Mouse (Mus musculus): ENCODE data around the gene Tmed9. TPM values are rescaled to one million over a fixed set of nuclear protein-coding genes. Genes with fewer than 3 reads are reported as not detected.

Tmed9 gene
- total RNA-seq (2021), result 100 to 1,000 TPM; 141 to 143 TPM

DNA sequence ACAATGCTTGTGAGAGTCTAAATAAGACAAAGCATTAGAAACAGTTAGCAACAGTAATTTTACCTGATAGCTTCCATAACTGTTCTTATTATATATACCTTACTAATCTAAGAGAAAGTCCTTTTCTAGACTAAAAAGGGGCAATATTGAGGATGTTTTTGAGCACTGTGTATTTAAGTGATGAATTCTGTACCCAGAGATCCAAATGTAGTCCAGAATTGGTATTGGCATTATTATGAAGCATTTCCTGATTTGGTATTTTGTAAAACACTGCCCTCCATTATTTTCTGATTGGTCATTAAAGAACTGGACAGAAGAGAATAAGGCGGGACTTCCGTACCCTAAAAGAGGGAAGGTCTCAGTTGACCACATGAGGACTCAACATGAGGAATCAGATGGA lies at the start of gene Tmed9:
Gene Tmed9 (plus strand): TSS at position 301 of the 400 bp plus-strand sequence.
- no peak for DNase-seq

DNA sequence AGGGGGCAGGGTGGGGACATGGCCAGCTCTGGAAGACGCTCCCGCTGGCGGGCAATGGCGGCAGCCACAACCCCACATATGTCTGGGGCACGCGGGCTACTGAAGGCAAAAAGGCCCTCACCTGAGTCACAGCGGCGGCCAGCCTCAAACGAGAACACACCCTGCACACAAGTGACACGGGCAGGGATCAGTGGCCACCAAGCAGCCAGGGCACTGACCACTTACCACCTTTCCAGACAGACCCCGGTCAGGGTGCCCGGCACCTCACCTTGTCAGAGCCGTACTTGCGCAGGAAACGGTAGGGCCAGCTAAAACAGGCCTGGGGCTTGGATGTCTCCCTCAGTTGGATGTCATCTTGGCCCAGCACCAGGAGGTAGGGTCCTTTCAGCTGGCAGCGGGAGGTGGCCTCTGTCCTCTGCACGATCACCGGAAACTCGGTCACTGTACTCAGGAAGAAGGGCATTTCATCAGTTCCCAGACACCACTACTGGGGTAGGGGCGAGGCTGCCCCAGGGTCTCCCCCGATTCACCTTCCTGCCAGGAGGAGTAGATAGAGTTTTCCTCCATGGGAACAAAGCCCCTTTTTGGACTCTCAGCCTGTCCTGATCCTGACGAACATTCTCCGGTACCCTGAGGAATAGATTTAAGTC lies 49.5 kb upstream of the Tmed9 start:
- no peak for DNase-seq

DNA sequence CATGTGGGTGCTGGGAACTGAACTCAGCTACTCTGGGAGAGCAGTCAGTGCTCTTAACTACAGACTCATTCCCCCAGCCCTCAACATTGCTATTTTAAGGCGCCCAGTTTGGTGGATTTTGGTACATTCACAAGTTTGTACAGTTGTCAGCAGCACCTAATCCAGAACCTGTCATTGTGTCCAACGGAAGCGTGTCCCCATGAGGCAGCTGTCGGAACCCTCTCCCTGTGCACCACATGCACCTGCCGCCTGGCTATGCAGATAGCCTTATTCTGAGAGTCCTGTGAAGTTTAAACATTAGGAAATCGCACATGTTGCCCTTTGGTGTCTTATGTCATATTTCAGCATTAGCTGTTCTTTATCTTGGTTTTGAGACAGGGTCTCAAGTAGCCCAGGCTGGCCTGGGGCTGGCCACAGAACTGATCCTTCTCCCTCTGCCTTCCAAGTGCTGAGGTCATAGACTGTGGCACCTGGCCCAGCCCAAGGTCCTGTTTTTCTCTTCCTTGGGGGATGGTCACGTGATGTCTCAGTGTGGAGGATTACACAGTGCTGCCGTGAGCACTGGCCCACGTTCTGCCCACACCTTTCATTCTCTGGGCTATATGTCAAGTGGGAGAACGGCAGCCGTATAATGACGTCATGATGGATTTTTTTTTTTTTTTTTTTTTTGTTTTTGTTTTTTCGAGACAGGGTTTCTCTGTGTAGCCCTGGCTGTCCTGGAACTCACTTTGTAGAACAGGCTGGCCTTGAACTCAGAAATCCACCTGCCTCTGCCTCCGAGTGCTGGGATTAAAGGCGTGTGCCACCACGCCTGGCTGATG lies 47.6 kb upstream of the Tmed9 start:
- DNase-seq, result no peak

DNA sequence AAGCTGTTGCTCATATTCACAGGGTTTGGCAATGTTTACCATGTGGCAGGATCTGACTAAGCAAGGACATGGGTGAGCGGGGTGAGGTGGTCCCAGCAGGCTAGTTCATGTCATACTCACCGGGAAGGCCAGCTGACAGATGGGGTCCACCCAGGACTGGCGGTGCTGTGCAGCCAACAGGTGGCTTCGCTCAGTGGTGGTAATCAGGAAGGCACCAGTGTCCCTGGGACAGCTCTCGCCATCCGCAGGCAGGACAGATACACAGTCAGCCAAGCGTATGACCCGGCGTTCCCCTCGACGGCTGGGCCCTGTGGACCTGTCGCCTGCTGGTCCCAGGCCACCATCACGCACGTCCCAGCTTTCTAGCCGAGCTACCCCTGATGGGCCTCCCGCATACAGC lies 46.3 kb upstream of the Tmed9 start:
- no peak for DNase-seq

DNA sequence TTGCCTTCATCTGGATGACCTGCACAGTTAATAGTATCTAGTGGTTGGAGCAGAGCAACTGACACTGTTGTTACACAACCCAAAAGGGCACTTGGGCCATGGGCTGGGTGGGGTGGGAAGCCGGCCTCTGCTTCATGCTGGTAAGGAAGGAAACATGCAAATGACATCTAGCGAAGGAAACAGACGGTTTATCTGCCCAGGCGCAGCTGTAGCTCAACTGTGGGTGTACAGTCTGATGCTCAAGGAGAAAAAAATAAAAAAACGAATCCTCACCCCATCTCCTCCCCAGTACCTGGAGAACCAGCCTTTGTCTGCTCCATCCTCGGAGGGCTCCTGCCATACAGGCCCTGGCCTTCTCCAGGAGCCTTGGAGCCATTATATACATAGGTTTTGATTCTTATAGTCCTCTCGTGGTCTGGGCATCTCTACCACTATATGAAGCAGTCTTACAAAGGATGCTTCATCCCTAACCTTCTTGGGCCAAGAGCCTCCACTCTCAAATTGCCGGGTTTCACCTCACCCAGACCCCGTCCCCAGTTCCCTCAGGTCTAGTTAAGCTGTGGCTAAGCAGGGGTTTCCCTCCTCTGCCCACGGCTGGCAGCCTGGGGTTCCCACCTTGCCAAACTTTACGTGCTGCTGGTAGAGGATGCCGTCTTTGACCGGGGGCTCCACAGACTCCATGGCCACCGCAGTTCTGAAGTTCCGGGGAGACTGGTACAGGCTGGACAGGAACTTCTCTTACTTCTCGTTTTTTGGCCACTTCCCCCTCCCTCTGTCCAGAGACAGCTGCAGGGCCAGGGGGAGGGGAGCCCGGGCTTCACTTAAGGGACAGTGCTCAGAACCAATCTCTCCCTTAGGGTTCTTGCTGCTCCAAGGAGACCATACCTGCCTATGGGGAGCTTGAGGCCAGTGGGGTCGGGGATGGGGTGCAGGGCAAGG lies 45.4 kb upstream of the Tmed9 start:
- no peak for DNase-seq

DNA sequence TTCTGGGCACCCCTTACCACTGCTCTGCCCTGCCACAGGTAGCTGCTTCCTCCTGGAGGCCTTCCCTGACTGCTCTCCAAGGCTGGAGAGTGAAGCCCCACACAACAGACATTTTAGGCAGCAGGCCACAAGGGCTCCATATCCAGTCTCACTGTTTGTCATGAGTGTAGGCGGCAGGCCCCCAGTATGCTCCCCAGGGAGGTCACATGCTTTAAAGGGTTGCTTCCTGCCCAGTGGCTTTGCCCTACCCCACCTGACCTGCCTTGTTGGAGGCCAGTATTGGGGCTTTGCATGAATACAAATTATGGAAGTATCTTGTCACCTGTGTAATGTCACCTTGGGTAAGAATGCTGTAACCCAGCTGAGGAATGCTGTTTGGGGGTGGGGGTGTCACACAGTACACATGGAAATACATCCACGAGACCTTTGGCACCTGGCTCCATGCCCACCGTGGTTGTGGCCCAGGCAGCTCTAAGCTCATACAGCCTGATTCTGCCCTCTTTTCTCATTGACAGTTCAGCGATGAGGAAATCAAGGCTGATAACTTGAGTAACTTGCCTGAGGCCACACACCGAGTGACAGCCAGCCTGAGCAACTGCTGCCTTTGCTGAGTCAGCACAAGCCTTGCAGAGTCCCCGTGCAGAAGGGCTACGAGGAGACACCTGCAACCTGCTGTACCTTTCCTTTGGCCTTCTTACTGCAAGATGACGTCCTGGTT lies 44.2 kb upstream of the Tmed9 start, which contains the start of gene Dok3:
Gene Dok3 (minus strand): TSS at position 99 of the 718 bp plus-strand sequence.
- DNase-seq, result no peak

DNA sequence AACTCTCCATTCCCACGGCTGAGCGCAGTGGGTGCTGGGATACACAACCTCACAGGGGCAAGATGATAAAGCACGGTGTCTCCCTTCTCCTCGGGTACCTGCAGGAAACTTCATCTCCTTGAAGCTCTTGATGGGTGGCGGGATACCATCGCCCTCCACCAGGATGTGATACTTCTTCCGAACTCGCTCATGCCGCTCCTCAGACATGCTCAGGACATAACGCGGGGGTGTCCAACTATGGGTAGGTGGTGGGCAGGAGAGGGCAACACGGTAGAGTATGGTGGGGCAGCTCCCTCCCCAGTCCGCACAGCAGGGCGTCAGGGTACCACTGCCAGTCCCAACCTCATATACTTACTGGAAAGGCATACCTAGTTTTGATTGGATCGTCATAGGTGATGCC lies 38.3 kb upstream of the Tmed9 start:
- DNase-seq, result no peak

DNA sequence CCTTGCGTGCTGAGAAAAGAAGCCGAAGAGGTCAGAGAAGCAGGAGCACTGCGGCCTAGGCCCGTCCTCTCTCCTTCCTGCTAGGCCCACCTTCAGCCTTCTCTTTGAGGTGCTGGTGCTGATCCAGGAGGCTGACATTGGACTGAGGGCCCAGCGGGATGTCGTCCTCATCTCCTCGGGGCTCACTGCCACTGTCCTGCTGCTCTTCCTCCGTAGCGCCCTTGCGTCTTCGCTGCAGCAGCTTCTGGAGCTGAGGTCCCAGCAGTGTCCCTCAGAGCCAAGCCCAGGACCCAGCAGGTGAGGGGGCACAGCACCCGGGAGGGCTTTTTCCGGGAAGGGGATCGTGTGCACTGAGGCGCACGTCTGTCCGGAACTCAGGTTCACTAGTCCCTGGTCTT lies 37.7 kb upstream of the Tmed9 start:
- DNase-seq, result no peak

DNA sequence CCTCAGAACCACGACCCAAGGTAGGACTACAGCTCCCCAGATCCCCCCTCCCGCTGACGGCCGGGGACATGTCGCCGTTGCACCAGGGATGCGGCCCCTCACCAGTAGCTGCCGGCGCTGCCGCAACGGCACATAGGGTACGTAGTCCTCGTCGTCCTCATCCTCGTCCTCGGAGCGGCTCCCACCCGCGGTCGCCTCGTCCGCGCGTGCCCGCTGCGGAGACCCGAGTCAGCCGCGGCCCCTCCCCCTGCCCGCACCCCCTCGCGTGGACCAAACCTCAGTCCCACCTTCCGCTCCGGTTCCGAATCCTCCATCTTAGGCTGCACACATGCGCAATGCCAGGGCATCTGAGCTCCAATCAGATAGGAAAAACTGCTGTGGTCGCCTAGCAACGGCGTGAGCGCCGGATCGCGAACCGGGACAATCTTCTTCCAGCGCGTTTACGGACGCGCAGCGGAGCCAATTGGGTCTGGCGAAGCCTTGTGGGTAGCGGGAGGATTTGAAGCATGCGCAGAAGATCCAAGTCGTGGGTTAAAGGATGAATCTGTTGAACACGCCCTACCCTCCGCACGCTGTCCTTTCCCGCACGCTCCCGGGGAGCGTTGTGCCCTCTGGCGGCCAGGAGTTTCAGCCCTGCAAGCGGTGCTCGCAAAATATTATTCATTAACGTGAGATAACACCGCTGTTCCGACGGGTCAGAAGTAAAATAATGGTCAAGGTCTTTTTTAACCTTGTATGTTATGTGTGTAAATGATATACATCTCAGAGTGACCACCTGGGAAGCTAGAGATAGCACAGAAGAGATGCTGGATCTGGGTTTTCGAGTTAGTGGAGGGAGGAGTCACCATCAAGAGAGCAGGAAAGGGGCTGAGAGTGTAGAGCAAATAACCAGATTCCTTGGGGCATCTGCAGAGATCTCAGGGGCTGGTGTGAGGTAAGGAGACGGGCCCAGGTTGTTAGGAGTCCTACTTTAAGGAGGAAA lies 37.0 kb upstream of the Tmed9 start, which contains the start of gene Ddx41:
Gene Ddx41 (minus strand): TSS at position 465 of the 982 bp plus-strand sequence.
- DNase-seq, result peak; percentile 100

DNA sequence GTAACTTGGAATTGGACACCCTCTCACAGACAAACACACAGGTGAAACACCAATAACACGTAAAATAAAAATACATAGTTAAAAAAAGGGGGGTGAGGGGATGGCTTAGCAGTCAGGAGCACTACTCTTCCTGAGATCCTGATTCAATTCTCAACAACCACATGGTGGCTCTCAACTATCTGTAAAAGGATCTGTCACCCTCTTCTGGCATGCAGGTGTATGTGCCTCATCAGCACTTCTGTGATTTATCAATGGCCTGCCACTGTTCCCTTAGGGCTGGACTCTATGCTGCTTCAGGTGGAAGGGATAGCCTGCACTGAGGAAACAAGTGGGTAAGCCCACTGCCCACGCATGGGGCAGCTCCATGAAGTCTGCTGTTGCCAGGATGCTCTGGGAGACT lies 32.6 kb upstream of the Tmed9 start:
- no peak for DNase-seq

DNA sequence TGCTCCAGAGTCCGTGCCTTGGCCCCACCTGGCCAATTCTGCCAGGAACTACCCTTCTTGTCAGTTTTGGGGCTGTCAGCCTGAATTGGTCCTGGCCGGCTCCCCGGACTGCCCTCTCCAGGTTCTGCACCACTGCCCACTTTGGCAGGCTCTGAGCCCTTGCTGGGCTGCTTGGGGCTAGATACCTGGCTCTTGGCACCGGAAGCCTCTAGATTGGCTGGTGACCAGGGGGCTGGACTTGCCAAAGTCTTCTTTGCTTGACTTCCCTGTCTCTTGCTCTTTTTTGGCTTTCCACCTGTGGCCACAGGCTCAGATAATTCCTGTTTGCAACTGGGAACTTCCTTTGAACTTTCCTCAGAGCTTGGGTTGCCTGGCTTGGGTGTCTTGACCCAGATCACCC lies 30.6 kb upstream of the Tmed9 start:
- DNase-seq, result no peak

DNA sequence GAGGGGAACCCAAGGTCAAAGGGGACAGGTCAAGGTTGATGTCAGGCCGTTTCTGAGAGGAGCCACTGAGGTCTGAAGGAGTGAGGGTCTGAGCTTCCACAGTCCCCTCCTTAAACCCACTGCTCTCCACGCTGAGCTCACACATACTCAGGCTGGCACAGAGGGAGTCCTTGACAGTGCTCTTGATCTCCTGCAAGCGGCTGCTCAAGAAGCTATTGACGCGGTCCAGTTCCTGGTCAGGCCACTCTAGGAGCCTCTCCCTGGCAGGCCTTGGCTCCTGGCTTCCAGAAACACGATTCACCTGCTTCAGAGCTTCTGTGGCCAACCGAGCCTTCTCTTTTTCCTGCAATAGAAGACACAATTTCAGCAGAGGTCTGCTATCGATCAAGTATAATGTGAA lies 30.1 kb upstream of the Tmed9 start:
- no peak for DNase-seq

DNA sequence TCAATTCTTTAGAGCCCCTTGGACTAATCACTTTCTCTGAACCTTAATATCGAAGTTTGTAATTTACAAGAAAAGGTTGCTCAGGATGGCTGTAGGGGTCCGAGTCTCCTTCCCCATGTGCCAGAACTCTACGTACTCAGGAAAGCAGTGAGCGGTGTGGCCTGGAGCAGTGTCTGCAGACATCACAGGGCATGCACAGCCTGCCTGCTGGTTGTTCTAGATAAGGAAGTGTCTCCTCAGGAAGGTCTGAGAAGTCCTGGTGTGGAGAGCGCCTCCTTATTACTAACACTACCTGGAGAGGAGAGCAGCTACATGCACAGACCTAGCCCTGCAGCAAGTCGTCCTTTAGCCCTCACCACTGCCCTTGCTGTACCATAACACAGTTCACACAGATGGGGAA lies 28.7 kb upstream of the Tmed9 start:
- DNase-seq, result no peak

DNA sequence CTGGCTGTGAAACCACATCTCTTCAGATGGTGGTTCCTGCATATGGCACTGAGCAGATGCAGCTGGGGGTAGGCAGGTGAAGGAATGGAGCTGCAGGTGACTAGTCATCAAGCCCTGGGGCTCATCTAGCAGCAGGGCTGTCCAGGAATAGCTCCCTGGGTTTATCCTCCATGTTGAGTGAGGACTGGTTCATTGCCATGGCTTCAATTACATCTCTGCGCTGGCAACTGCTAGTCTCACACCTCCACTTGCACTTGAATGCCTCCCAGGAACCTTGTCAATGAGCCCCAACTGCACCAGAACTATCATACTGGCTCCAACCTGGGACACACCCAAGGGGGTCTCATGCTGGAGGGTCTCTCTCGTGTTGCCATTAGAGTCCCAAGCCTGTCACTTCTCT lies 25.6 kb upstream of the Tmed9 start:
- DNase-seq, result no peak

DNA sequence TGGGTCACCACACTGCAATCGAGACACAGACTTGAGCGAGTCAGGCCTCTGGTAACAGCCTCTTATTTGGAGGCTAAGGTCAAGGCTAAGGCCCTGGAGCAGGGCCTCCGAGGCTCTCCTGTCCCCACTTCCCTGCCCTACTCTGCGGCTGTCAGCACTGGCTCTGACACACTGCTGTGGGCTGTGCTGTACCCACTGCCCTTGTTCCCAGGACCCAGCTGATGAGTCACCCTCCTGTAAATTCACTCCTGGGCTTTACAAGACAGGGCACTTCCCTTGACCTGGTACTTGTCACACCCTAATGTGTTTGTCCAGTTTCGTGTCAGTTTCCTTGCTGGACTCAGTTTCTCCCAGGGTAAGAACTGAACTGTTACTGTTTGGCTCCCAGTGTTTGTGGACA lies 25.1 kb upstream of the Tmed9 start:
- DNase-seq, result no peak

DNA sequence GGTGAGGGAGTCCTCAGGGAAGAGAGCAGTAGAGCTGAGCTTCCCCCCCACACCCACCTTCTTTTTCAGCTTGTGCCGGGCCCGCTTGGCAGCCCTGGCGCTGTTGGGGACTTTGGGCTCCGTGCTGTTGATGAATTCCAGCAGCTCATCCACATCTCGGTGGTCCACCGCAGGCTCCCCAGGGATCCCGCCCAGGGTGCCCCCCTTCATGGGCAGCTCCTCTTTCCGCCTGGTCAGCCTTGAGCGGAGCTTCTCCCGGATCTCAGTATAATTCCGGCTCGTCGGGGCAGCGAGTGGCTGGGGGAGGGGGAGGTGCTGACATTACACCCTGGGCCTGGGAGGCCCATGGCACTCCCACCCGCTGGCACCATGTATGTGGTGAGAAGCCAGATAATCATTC lies 24.5 kb upstream of the Tmed9 start:
- no peak for DNase-seq

DNA sequence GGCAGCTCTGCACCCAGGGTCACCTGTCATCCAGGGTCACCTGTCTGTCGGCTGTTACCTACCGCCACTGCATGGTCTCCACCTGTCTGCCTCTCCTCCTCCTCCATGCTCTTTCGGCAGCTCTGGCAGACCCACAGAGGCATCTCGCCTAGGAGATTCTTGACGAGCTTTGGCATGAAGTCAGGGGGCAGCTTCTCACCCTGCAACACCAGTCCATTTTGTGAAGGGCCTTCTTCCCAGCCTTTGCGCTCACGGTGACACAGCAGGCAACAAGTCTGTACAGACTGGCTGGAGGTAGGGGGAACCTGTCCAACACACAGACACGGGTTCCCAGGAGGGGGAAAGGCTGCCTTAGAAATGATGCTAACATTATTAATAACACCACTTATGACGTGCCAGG lies 17.6 kb upstream of the Tmed9 start:
- DNase-seq, result no peak

DNA sequence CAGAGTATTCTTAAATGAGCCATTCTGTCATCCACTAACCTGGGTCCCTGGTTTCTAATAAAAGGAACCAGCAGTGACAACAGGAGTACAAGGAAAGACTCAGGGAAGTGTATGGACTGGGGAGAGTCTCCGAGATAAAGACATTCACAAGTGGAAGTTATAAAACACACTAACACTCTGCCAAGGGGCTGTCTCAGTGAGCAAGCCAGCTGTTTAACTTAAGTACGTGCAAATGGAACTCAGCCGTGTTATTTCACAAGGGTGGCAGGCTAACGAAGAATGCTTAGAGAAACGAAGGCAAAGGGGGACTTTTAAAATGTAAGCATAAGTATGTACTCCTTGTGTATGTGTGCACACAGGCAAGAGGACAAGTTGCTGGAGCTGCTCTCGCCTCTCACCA lies 16.0 kb upstream of the Tmed9 start:
- no peak for DNase-seq

DNA sequence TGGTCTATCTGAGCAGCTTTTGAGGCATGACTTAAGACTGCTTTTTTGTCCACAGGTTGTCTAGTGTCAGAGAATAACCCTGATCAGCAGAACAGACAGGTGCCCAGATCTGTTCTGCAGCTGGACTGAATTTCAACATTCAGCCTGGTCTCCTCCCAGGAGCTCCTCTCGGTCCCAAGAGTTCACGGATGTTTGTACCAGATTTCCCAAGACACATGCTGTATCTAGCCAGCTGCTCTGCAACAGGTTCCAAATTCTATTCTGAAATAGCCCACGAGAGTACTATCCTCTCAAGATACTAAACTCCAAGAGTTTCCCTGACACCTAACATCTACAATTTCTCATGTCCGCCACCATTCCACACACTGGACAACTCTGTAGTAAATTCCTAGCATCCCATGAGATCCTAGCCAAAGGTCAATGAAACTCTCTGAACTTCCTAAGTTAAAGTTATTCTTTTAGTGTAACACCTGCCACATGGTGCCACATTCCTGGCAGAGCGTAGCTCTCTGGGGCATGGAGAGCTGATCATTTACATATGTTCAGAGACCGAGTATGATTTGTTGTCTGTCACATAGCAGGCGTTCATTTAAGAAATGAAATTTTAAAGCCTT lies 10.2 kb upstream of the Tmed9 start:
- DNase-seq, result no peak

DNA sequence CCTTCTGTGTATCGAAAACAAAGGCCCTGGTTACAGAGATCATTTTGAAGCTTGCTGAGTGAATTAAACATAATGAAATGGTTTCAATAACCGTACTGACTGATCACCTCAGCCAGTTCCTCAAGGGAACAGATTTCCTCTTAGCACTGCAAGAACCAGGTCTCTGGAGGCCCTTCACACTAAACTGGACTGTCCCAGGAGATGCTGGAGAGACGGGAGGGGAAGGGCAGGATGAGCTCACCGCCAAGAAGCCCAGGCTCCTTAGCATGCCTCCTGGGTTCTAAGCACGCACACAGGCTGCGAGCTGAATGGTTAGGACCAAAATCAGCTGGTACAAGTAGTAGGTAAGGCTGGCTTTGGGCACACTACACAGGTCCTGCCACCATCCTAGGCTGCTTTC lies 6.5 kb upstream of the Tmed9 start:
- no peak for DNase-seq

DNA sequence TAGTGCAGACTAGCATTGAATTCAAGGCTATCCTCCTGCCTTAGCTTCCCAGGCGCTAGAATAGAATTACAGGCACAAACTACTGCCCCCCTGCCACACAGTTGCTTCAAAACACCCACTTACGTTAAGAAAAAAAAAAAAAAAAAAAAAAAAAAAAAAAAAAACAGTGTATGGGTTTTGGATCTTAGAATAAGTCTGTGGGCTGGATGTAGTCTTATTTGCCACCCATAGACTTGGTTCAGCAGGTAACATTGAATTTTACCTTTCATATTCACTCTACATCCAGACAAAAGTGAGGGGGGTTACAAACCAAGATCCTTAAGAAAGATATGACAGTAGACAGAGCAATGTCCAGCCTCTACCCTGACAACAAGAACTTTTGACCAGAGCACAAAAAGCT lies 5.6 kb upstream of the Tmed9 start:
- DNase-seq, result no peak
